Mouse (Mus musculus): ENCODE results near the gene Arhgef3.

Gene Arhgef3

DNA sequence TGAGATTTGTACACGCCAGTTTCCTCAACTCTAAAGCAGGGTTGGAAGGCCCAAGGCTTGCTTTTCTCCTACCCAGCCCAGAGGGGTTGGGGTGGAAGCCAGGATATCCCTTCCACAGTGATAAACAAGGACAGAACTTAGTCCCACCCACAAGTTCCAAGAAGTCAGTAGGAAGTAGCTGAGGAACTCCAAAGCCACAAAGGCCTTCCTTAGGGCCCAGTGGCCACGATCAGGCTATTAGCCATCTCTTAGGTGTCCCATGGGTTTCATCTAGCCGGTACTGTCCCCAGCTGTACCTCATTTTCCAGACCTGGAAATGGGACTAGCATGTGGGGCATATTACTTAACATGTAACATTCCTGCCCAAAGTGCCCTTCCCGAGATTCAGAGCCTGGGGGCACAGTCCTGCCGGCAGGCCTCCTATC is 236.4 kb downstream of the Arhgef3 start:
- peak; percentile 97 for DNase-seq

DNA sequence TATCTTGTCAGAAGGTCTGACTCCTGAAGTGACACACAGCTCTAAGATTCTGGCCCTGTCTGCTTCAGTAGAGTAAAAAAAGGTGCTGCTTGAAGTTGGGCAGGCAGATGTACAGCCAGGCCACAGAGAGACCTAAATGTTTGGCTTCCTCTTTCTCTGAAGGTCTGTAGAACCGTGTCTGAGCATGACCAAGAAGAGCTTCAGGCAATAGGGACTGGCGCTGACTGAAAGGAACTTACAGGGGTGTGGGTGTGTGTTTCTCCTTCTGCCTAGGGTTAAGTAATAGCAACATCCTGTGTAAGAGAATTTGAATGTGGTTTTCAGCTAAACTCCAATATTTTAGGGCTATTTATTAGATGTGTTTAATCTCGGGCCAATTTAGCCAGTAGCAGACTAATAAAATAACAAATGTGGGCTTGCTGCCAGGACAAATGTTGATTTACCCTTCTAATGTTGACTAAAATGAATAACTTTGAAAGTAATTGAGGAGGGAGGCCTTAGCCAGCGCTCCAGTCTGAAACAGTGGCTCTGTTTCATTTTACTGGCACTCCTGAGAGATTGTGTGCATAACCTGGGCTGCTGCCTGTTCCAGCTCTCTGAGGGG is 236.9 kb downstream of the Arhgef3 start:
- DNase-seq: peak; percentile 97

DNA sequence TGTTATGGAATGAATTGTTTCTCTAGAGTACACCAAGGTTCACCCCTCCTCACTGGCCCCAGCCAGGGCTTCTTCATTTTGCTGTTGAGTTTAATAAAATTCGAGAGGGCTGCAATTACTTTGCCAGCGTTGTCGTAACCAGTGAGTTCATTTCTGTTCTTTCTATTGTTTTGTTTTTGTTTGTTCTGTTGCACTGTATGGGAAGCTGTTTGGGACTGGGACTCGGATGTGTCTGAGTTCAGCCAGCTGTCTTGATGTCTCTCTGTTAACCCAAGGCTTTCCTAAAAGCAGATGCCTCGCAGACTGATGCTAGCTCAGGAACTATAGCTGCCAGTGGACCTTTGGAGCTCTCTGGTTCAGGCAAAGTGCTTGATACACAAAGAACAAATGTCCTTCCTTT is 237.8 kb downstream of the Arhgef3 start:
- peak; percentile 89 for DNase-seq

DNA sequence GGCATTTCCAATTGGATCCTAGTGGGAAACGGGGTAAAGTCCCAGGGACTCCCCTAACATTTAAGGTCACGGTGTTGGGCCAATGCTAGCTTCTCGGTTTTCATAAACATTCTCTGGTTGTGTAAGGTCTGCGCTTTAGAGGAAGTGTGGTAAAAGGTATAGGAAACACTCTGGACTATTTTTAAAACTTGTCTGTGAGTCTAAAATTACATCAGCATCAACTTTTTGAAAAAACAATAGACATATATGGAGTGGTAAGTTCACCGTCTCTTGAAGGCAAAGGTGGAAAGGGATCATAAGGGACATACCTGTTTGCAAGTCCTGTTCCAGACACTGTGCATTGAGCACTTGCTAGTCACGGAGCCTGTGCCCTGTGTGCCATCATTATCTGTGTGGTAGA is 240.5 kb downstream of the Arhgef3 start:
- DNase-seq: no peak

DNA sequence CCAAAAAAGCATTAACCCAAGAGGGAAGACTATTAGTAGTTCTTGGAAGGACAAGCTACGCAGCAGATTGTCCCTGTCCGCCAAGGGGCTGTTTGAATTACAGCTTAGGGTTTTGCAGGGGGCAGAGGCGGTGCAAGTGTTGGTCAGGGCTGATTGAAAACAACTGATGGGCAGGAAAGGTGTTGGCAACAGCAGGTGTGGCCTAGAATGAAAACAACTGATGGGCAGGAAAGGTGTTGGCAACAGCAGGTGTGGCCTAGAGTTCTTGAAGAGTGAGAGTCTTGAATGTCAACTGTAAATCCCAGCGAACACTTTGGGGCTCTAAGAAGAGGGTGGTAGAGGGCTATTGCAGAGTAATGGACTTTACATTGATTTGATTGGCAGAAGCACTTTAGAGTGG is 241.2 kb downstream of the Arhgef3 start:
- DNase-seq: peak; percentile 91

DNA sequence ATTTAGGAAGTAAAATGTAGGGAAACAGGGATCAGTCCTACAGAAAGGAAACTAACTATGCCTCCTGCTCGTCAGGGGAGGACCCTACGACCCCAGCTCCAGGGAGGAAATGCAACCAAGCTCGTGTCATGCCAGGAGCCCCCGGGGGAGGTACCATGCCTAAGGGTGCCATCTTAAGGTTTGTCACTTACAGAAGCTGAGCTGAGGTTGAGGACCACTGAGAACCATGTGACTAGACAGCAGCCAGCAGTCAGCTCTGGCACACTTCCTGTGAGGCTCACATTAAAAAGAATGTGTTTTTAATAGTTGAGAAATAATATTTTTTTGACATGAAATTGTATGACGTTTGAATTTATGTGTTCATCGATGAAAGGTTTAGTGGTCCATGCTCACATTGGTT is 242.4 kb downstream of the Arhgef3 start:
- peak; percentile 80 for DNase-seq

DNA sequence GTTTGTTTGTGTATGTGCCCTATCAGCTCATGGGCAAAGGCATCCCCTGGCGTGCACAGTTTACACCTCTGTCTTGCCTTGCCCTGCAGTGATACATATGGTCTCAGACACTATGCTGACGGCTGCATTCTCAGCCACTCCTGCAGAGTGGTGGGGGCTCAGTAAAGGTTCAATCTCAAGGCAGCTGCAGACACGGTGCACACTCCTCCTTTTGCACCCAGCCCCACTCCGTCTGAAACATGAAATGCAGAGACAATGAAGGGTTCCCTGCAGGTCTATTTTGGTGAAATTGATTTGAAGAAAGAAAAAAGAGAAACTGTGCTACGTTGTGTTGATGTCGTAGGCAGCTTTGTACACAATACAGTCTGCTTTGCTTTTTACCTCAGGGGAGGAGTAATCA is 243.5 kb downstream of the Arhgef3 start:
- DNase-seq: no peak

DNA sequence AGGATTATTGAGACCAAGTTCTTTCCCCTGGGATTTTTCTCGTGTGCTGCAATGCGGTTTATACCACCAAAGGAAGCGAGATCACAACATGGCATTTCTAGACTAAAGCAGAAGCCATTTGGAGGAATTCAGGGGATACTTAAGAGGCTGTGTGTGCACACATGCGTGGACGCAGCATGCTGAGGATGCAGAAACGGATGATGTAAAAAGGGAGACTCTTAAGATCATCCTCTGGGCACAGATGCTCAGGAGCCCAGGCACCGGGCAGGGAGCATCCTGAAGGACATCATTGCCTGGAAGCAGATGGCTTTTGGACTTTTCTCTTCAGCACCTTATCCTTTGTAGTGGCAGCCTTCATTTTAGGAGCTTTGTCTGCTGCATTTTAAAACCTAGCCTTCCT is 246.2 kb downstream of the Arhgef3 start:
- DNase-seq: no peak

DNA sequence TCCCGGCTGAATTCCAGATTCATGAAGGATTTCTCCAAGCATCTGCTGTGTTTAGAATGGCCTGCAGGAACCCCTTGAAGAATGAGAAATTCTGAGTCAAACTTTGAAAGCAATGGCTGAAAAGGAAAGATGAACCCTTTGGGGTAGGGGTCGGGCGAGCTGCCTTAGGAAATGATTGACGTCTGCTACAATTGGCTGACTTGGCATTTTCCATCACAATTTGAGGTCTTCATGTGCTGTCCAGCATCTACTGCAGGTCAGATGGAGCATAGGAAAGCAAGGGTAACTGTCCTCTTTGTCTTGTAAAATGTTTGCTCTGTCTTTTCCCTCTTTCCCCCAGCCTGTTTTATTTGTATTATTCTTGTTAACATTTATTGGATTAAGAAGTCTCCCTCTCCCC is 246.8 kb downstream of the Arhgef3 start:
- no peak for DNase-seq

DNA sequence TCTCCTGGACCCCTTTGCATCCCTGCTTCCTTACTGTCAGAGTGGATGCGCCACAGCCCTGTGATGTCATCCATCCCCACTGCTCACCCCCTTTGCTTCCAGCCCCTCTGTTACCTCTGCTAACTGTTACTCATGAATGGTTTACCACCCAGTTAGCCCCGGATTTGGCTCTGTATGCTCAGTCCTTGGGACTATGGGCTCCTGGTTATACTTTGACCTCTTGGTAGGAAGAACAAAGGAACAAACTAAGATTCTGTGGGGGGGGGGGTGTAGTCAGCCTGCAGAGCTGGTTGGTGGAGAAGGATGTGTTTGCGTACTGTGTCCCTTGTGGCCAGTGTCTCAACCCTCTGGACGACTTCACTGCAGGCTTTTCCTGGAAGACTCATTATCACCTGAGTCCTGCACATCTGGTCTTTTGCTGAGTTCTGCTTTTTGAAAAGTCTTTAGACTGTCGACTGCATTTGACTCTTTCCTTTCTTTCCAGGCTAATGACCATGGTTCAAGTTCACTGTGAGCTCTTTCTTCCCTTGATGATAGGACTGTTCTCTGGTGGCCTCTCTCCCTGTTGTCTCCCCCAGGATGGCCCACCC is 250.1 kb downstream of the Arhgef3 start:
- DNase-seq: no peak

DNA sequence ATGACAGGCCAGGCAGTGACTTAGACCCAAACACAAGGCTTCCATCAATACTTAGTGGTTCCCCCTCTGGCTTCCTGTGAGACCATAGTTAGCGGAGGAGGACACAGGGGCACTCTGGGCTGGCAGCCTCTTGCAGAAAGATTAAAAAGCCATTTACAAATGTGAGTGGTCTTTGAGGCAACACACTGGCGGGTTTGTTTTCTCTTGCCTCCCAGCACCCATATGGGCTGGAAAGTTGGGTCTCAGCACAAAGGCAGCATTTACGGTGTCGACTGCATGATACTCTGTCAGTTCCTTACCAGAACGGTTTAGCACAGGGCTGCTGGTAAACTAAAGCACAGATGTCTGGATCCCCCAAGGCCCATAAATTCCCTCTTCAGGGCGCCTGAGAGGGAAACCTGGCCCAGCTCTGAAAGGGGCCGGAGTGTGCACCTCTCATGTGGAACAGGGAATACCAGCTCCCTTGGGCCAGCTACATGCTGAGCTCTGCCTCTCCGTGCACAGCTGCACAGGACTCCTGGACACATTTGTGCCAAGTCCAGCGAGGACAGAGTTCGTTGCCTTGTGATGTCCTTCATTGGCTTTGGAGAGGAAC is 252.5 kb downstream of the Arhgef3 start:
- peak; percentile 91 for DNase-seq

DNA sequence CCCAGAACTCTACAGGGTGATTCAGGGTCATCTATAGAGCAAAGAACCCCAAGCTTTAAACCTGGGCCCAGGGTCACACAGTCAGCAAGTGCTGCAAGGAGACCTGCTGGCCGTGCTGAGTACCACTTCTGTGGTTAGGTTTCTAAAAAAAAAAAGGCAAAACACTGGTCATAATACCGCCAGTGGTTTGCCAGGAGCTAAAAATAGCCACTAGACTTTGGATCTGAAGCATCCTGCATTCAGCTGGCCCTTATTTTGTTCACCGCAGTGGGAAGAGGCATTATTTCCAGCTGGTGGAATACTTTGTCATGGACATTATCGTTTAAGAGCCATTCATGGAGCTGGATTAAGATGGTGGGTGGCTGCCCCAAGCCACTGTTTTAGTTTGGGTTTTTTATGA is 253.9 kb downstream of the Arhgef3 start:
- peak; percentile 93 for DNase-seq

DNA sequence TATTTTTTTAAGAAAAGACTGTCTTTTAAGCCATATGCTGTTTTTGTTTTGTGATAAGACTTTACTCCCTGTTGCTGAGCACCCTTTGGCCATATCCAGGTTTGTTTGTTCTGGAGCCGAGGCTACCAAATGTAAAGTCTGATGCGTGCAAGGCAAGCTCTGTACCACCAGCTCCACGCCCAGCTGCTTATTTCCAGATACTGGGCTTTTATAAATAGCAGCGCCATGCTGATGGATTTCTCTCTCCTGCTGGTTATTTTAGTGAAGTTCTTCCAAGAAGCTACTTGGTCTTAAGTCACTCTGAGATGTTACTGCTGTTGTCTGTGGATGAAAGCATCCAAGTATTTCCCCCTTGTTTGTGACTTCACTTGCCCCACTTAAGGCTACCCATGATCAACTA is 254.8 kb downstream of the Arhgef3 start:
- peak; percentile 76 for DNase-seq

DNA sequence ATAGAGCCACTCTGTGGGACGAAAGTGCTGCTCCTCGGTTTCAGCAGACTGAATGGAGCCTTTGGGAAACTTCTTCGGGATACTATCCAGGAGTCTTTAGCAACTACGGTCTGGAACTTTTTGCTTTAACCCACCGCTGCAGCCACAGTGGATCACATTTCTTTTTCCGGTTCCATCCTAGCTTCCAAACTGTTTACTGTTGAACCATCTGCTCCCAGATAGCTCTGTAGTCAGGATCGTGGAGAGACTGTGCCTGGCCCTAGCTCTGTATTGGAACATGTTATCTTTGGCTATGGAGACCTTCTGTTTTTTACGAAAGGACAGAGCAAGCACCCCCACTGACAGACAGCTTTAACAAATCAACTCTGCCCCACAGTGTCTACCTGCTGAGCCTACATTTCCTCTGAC is 257.0 kb downstream of the Arhgef3 start:
- DNase-seq: peak; percentile 96

DNA sequence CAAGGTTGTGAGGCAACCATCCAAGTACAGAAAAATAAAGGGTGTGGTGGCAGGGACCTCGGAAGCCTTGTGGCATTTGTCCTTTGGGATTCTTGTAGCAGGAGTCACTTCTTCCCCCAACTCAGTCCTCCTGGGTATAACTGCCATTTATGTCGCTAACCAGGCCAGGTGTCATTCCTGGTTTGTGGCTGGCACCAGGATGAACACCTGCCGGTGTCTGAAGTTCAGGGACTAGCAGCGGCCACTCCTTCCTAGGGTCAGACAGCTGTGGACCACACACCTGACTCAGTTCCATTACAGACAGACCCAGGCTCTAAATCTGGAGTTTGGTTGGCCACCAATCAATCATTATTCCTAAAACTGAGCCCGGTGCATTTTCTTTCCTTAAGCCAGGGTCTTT is 258.8 kb downstream of the Arhgef3 start:
- peak; percentile 87 for DNase-seq

DNA sequence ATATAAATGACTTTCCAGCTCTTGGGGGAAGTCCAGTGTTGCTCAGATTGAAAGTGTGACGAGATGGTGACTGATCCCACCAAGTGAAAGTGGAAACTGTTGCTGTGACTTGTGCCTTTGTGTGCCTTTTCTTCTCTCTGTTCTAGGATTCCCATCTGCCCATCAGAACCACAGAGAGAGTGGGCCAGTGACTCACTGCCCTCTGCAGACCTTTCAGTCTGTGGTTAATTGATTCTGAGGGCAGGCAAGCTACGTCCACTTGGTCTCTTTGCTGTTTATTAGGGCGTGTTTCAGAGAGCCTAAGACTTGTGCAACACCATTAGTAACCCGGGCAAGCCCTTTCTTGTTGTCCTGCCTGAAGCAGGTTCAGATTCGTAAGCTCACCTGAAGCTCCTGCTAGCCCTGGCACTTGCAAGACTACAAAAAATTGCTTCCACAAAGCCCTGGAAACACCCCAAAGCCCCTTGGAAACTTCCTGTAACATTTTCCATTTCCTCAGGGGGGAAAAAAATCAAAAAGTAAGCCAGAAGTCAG is 261.5 kb downstream of the Arhgef3 start:
- peak; percentile 80 for DNase-seq

DNA sequence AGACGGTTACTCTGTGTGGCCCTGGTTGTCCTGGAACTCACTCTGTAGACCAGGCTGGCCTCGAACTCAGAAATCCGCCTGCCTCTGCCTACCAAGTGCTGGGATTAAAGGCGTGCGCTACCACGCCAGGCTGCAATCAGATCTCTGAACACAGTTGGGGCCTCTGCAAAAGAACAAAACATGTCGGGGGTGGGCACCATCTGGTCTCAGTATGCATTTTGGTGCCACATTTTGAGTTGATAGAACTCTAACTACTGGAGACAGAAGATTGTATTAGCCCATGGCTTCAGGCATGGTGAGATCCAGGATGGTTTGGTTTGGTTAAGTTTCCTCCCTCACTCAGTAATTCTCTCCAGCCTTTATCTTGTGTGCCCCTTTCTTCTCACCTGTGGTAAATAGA is 264.0 kb downstream of the Arhgef3 start:
- peak; percentile 74 for DNase-seq

DNA sequence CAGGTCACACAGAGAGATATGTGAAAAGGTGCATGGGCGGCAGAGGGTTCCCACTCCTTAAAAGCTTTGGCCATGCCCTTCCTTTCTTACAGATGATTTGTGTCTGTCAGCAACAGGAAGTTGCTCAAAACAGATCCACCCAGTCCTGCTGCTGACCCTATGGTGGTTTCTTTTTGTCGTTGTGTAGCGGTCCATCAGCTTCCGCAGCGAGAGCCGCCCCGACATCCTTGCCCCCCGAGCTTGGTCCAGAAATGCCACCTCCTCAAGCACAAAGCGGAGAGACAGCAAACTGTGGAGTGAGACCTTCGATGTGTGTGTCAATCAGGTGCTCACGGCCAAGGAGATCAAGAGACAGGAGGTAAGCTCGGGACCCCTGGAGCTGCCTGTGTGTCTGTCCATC is 264.7 kb downstream of the Arhgef3 start:
- peak; percentile 96 for DNase-seq

DNA sequence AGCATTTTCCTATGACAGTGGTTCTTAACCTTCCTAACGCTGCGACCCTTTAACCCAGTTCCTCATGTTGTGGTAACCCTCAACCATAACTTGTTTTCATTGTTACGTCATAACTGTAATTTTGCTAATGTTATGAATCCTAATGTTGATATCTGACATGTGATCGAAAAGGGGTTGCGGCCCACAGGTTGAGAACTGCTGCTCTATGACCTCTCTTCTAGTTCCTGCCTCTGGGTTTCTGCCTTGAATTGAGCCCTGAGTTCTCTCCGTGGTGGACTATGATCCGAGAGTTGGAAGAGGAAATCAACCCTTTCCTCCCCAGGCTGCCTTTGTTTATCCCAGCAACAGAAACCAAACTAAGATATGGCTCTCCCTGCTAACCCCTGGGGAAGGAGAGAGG is 266.8 kb downstream of the Arhgef3 start:
- DNase-seq: no peak

DNA sequence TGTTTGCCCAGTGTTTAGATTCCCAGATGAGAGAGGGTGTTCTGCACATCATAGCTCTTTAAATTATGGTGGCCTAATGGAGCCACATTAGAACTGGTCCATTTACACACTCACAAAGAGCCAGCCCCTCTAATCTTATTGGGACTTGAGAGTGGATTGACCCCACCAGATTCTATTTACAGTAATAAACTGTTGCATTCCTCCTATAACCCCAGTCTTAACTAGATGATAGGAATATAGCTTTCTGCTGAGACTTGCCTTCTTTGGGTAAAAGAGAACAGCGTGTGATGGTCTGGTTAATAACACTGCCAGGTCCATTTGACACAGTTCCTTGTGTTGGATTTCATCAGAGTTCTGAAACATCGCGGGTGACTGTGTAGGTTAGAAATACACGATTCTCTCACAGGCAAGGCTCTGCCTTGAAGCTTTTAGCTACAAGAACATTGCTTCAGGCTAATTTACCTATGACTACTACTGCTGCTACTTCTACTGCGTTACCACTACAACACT is 268.7 kb downstream of the Arhgef3 start:
- DNase-seq: no peak

DNA sequence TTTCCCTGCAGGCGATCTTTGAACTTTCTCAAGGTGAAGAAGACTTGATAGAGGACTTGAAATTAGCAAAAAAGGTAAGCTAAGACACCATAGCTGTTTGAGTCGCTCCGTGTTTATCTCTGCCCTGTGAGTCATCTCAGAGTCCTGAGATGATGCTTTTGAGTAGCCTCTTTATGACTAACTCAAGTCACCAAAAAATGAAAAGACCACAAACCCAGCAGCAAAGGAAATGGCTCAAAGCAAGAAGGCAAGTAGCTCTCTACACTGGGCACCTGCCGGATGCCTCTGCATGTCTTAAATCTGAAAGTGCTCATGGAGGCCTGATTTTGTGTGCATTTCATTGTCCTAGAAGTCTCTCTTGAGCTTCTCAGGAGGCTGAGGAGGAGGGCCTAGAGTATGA is 269.4 kb downstream of the Arhgef3 start:
- peak; percentile 69 for DNase-seq

DNA sequence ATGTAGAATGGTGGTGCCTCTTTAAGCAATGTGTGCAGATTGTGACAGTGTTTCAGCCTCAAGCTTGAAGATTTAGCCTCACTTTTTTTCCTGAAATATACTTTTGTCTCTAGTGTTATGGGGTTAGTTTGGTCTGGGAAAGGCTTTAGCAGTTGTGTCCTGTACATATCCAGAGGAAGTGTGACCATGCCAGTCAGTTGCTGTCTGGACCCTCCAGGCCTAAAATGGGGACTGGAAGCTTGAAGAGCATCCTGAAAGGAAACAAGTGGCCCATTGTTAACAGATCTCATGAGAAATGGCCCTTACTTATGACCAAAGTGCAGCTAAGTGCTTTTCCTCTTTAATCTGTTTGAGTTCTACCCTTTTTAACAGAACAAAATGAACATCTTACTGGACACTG is 273.9 kb downstream of the Arhgef3 start:
- DNase-seq: peak; percentile 87

DNA sequence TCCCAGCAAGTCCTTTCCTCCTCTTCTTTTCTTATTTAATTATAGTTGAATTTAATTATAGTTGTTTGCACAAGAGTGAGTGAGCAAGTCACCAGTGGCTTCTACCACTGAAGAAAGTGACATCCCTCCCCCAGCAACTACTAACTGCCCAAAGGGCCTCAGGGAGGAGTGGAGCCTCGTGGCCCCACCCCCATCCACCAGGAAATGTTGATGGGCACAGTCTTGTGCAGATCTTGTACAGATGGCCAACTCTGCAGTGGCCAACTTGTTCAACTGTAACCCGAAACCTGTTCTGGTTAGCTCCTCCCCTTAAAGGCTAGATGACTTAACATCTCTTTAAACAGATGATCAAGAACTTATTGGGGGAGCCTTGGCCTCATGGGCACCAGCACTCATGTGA is 275.0 kb downstream of the Arhgef3 start:
- DNase-seq: peak; percentile 83

DNA sequence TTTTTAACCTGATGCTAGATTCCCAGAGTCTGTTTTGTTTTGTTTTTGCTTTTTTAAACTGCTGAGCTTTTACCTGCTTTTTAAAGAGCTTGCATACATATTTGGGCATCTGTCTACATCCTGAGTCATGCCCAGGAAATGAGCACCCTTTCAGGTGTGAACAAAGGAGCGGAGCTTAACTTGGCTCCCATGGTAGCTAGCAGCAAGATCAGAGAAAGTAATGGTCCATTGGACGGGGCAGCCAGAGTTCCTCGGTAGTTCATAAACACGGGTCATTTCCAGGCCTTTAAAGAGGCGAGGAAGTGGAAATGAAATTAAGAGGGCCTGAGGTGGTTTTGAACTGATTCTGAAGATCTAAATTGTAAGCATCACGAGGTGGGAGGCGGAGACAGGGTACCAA is 276.0 kb downstream of the Arhgef3 start:
- DNase-seq: peak; percentile 76

Data from heart, adult 11 months (tissue).